Mouse (Mus musculus) bone marrow, adult 2 months (tissue): ENCODE results near the gene Amigo3.

Experiments
- CTCF ChIP-seq: fragments of 200-500 bp; IDR thresholded peaks from 2 replicates; pipeline ENCODE4 v1.5.1; 2011; ENCODE audit warnings: low read length, control low read depth; ENCODE audit not compliant: control insufficient read depth, insufficient read depth
- POLR2A ChIP-seq: fragments of 200-500 bp; IDR thresholded peaks from 2 replicates; pipeline ENCODE4 v1.6.1; 2011; ENCODE audit warnings: low read depth, mild to moderate bottlenecking, control low read depth, low read length, borderline replicate concordance; ENCODE audit not compliant: control insufficient read depth

DNA sequence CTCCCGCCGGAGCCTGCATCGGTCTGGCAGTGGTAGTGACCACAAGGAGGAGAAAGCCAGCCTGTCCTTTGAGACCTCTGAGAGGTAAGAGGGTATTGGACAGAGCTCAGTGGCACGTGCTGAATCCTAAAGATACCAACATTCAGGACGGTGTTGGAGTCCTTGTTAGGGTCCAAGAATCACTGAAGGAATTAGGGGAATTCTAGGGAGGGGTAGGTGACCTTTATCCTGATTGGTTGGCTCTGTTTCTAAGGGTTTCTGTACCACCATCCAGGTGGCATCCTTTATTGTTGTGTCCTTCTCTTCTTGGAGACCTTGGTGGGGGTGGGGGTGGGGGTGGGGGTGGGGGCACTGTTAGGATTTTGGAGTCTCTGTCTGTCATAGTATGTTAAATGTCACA, 20.8 kb upstream of the Amigo3 start:
- TF ChIP-seq POLR2A: no peak
- no peak for TF ChIP-seq CTCF
